Mouse (Mus musculus): Measurements from ENCODE around the gene Sipa1l1.

The Sipa1l1 gene

GRCm38 (mm10) chr12:82424783-82425182, 255.7 kb downstream of the Sipa1l1 start:
- no peak for DNase-seq (ENCODE audit: low read depth, low spot score)

- DNase-seq (ENCODE audit: low read depth, low spot score), result peak; percentile 54
Observed at GRCm38 (mm10) chr12:82425853-82426252, 256.7 kb downstream of the Sipa1l1 start.

- DNase-seq (ENCODE audit: low read depth, low spot score), result no peak
Observed at GRCm38 (mm10) chr12:82427416-82427815, 258.3 kb downstream of the Sipa1l1 start.

GRCm38 (mm10) chr12:82428466-82428865, 259.3 kb downstream of the Sipa1l1 start:
- no peak for DNase-seq (ENCODE audit: low read depth, low spot score)

GRCm38 (mm10) chr12:82433311-82433710, 264.2 kb downstream of the Sipa1l1 start:
- no peak for DNase-seq (ENCODE audit: low read depth, low spot score)

GRCm38 (mm10) chr12:82434591-82434990, 265.5 kb downstream of the Sipa1l1 start:
- no peak for DNase-seq (ENCODE audit: low read depth, low spot score)

GRCm38 (mm10) chr12:82441479-82441878, 272.4 kb downstream of the Sipa1l1 start:
- DNase-seq (ENCODE audit: low read depth, low spot score), result no peak

GRCm38 (mm10) chr12:82446609-82447024, 277.5 kb downstream of the Sipa1l1 start:
- no peak for DNase-seq (ENCODE audit: low read depth, low spot score)

GRCm38 (mm10) chr12:82448129-82448815, 279.2 kb downstream of the Sipa1l1 start:
- DNase-seq (ENCODE audit: low read depth, low spot score), result peak; percentile 19

- DNase-seq (ENCODE audit: low read depth, low spot score), result no peak
Observed at GRCm38 (mm10) chr12:82452428-82452827, 283.3 kb downstream of the Sipa1l1 start.

- DNase-seq (ENCODE audit: low read depth, low spot score), result no peak
Observed at GRCm38 (mm10) chr12:82454415-82454814, 285.3 kb downstream of the Sipa1l1 start.

GRCm38 (mm10) chr12:82455700-82456413, 286.7 kb downstream of the Sipa1l1 start:
- no peak for DNase-seq (ENCODE audit: low read depth, low spot score)

- DNase-seq (ENCODE audit: low read depth, low spot score), result no peak
Observed at GRCm38 (mm10) chr12:82456414-82456805, 287.3 kb downstream of the Sipa1l1 start.

GRCm38 (mm10) chr12:82457609-82458008, 288.5 kb downstream of the Sipa1l1 start:
- DNase-seq (ENCODE audit: low read depth, low spot score), result no peak

- DNase-seq (ENCODE audit: low read depth, low spot score), result no peak
Observed at GRCm38 (mm10) chr12:82458017-82458416, 288.9 kb downstream of the Sipa1l1 start.

- DNase-seq (ENCODE audit: low read depth, low spot score), result no peak
Observed at GRCm38 (mm10) chr12:82467234-82467633, 298.1 kb downstream of the Sipa1l1 start.

GRCm38 (mm10) chr12:82467641-82468040, 298.5 kb downstream of the Sipa1l1 start:
- DNase-seq (ENCODE audit: low read depth, low spot score), result no peak

GRCm38 (mm10) chr12:82468416-82468815, 299.3 kb downstream of the Sipa1l1 start:
- DNase-seq (ENCODE audit: low read depth, low spot score), result no peak

- DNase-seq (ENCODE audit: low read depth, low spot score), result peak; percentile 90
Observed at GRCm38 (mm10) chr12:82469706-82470361, 300.7 kb downstream of the Sipa1l1 start.

GRCm38 (mm10) chr12:82470362-82470936, 301.3 kb downstream of the Sipa1l1 start:
- DNase-seq (ENCODE audit: low read depth, low spot score), result peak; percentile 50

- peak; percentile 73 for DNase-seq (ENCODE audit: low read depth, low spot score)
Observed at GRCm38 (mm10) chr12:82472796-82473195, 303.7 kb downstream of the Sipa1l1 start.

GRCm38 (mm10) chr12:82473238-82473637, 304.1 kb downstream of the Sipa1l1 start:
- no peak for DNase-seq (ENCODE audit: low read depth, low spot score)
